Comparison of ENCODE assay signal across 9 mouse cellular contexts in genomic region chr10:86091919-86092318, GRCm38 (mm10).
A peak's percentile ranks its signal among the peaks of the same experiment; 100 is the strongest.
DNase-seq lines count a peak whose midpoint lies in the region; ATAC-seq and TF ChIP-seq lines count a peak whose summit lies in the region.
"Had no signal": no experiment of that assay in that cellular context is flagged by ENCODE, and none has a peak within 500 bp of the region (broad histone marks: within the 10 kb centered on the region; RNA-seq: fewer than 3 reads in every experiment).

No protein-coding gene starts in this region.

- TF ChIP-seq EP300 in liver, postnatal 0 days (IDR thresholded peaks at IDR 0.05; ENCODE audit: low read depth) = no peak

- H3K4me2 ChIP-seq in liver, postnatal 0 days (ENCODE audit: low read depth, low read length) = no peak overlapping the region
- no peak overlapping the region for H3K4me2 ChIP-seq in forebrain, embryonic 13.5 days
- H3K4me2 ChIP-seq: limb, embryonic 13.5 days had no signal

- TF ChIP-seq CTCF in bone marrow macrophage, adult 2 months (IDR thresholded peaks at IDR 0.05; ENCODE audit: low read depth, low read length) = peak; percentile 48
- TF ChIP-seq CTCF in liver, postnatal 0 days (IDR thresholded peaks at IDR 0.05; ENCODE audit: low read depth) = peak; percentile 82

- no peak overlapping the region for H3K4me3 ChIP-seq in bone marrow macrophage, adult 2 months (ENCODE audit: insufficient read depth, low read length)
- no peak overlapping the region for H3K4me3 ChIP-seq in liver, postnatal 0 days (ENCODE audit: low read depth, low read length)
- H3K4me3 ChIP-seq in forebrain, embryonic 13.5 days = no peak overlapping the region
- H3K4me3 ChIP-seq: limb, embryonic 13.5 days had no signal

- H3K4me1 ChIP-seq in bone marrow macrophage, adult 2 months (ENCODE audit: control insufficient read depth, insufficient read depth, low read length) = no peaks in the 10 kb centered on the region
- no peaks in the 10 kb centered on the region for H3K4me1 ChIP-seq in liver, postnatal 0 days (ENCODE audit: insufficient read depth)
- no peaks in the 10 kb centered on the region for H3K4me1 ChIP-seq in forebrain, embryonic 13.5 days

- DNase-seq in embryo, embryonic 10 days (ENCODE audit: low spot score) = peak; percentile 25
- DNase-seq in embryo, embryonic 11 days = no peak
- DNase-seq in left cerebral cortex, postnatal 4 days = peak; percentile 29
- no peak for DNase-seq in left cerebral cortex, postnatal 36 days (ENCODE audit: low spot score in 2 of 2)
- peak; percentile 64 for DNase-seq in liver, postnatal 0 days
- DNase-seq in thymus, postnatal 0 days (ENCODE audit: low spot score) = peak; percentile 34

- no peak for ATAC-seq in liver, postnatal 0 days
- ATAC-seq in forebrain, embryonic 13.5 days = no peak

- no peak for TF ChIP-seq POLR2A in bone marrow macrophage, adult 2 months (IDR thresholded peaks at IDR 0.05; ENCODE audit: borderline replicate concordance, low read depth, low read length)

- no peak overlapping the region for H3K27ac ChIP-seq in bone marrow macrophage, adult 2 months (ENCODE audit: insufficient read depth, low read depth, low read length)
- H3K27ac ChIP-seq in liver, postnatal 0 days (ENCODE audit: low read depth) = no peak overlapping the region
- no peak overlapping the region for H3K27ac ChIP-seq in forebrain, embryonic 13.5 days
- H3K27ac ChIP-seq: limb, embryonic 13.5 days had no signal

- no peaks in the 10 kb centered on the region for H3K27me3 ChIP-seq in liver, postnatal 0 days (ENCODE audit: insufficient read depth, low read length)
- no peaks in the 10 kb centered on the region for H3K27me3 ChIP-seq in forebrain, embryonic 13.5 days
- H3K27me3 ChIP-seq: limb, embryonic 13.5 days had no signal

- WGBS in liver, postnatal 0 days (ENCODE audit: insufficient replicate concordance) = 53% methylated on average over 10 of the region's 10 CpGs
- 44% methylated on average over 10 of the region's 10 CpGs for WGBS in forebrain, embryonic 13.5 days

- intact Hi-C loops in left cerebral cortex, postnatal 4 days (cut with DNase I) = no loop called here
- intact Hi-C loops in left cerebral cortex, postnatal 36 days (cut with DNase I) = loop anchor here (5.0 kb wide), 1 partner anchor 85 kb away; no protein-coding TSS in a partner anchor

- no peaks in the 10 kb centered on the region for H3K9me3 ChIP-seq in liver, postnatal 0 days (ENCODE audit: low read length)
- H3K9me3 ChIP-seq in forebrain, embryonic 13.5 days (replicated peaks) = no peaks in the 10 kb centered on the region
- H3K9me3 ChIP-seq: limb, embryonic 13.5 days had no signal

- H3K9ac ChIP-seq in liver, postnatal 0 days (replicated peaks) = no peak overlapping the region
- H3K9ac ChIP-seq in forebrain, embryonic 13.5 days = no peak overlapping the region
- H3K9ac ChIP-seq: limb, embryonic 13.5 days had no signal

- H3K36me3 ChIP-seq in liver, postnatal 0 days (replicated peaks; ENCODE audit: insufficient read depth, low read length) = no peaks in the 10 kb centered on the region
- no peaks in the 10 kb centered on the region for H3K36me3 ChIP-seq in forebrain, embryonic 13.5 days (ENCODE audit: poor library complexity, severe bottlenecking)
- H3K36me3 ChIP-seq: limb, embryonic 13.5 days had no signal

Comparison
In these comparisons a context has a peak if more than half of its experiments do, and no peak if none do; other contexts are left out.
1. DNase-seq: peak in embryo, embryonic 10 days (single experiment), left cerebral cortex, postnatal 4 days (single experiment), liver, postnatal 0 days (single experiment) and thymus, postnatal 0 days (single experiment); none in embryo, embryonic 11 days (single experiment) and left cerebral cortex, postnatal 36 days (0 of 2).